Mouse (Mus musculus) lung, postnatal 0 days (tissue): ENCODE measurements around the gene Farp1. TPM values are rescaled to one million over a fixed set of nuclear protein-coding genes. Genes with fewer than 3 reads are reported as not detected.

ENCODE experiments used
- ATAC-seq: fragments of 200-750 bp; cut with Nextera tagmentation; 2 replicates; pipeline ENCODE4 v1.8.0; 2017; ENCODE audit warnings: moderate library complexity
- DNase-seq: peaks from one replicate; pipeline ENCODE4 v3.0.0-alpha.2; 2016; ENCODE audit warnings: low spot score
- H3K27ac ChIP-seq: fragments of 300-500 bp; sonication (generic); 2 replicates; pipeline ENCODE4 v1.5.1; 2014; ENCODE audit warnings: antibody characterized with exemption, mild to moderate bottlenecking, low read length, mixed read lengths
- H3K27me3 ChIP-seq: fragments of 300-500 bp; sonication (generic); replicated peaks from 2 replicates; pipeline ENCODE4 v1.6.1; 2014; ENCODE audit warnings: low read length, mixed read lengths; ENCODE audit not compliant: insufficient read depth
- H3K36me3 ChIP-seq: fragments of 300-500 bp; sonication (generic); 2 replicates; pipeline ENCODE4 v1.6.1; 2014; ENCODE audit warnings: low read length, mixed read lengths; ENCODE audit not compliant: insufficient read depth
- H3K4me1 ChIP-seq: fragments of 300-500 bp; sonication (generic); 2 replicates; pipeline ENCODE4 v1.6.1; 2014; ENCODE audit warnings: antibody characterized with exemption, low read depth, low read length, mixed read lengths; ENCODE audit not compliant: insufficient read depth
- H3K4me2 ChIP-seq: fragments of 300-500 bp; sonication (generic); replicated peaks from 2 replicates; pipeline ENCODE4 v1.6.1; 2014; ENCODE audit warnings: low read depth, mild to moderate bottlenecking, low read length, moderate library complexity, mixed read lengths
- H3K4me3 ChIP-seq: fragments of 300-500 bp; sonication (generic); 2 replicates; pipeline ENCODE4 v1.5.1; 2014; ENCODE audit warnings: low read depth, low read length
- H3K9ac ChIP-seq: fragments of 300-500 bp; sonication (generic); replicated peaks from 2 replicates; pipeline ENCODE4 v1.6.1; 2014; ENCODE audit warnings: low read depth, mild to moderate bottlenecking
- H3K9me3 ChIP-seq: fragments of 300-500 bp; sonication (generic); 2 replicates; pipeline ENCODE4 v1.6.1; 2016; ENCODE audit warnings: low read length, mixed read lengths
- CTCF ChIP-seq: IDR thresholded peaks from 2 replicates; pipeline ENCODE4 v1.5.1; 2016; ENCODE audit warnings: antibody characterized with exemption, mild to moderate bottlenecking
- EP300 ChIP-seq: IDR thresholded peaks from 2 replicates; pipeline ENCODE4 v1.6.1; 2016; ENCODE audit warnings: antibody characterized with exemption, mild to moderate bottlenecking, control low read depth
- WGBS: fragments of 180-500 bp; shearing (Covaris S2); extraction: QIAGEN DNeasy Blood & Tissue Kit; methylation state at CpG from one replicate; pipeline ENCODE4 v1.1.7; 2014; 5-methylcytosine and 5-hydroxymethylcytosine counted together
- polyA plus RNA-seq: library from polyadenylated mRNA; unstranded; fragments of >200 nt; fragmentation: Nextera tagmentation; extraction: Ambion mirVana; gene quantifications from 2 replicates; pipeline ENCODE4 v1.2.1, GENCODE M21; 2015

The Farp1 gene
- polyA plus RNA-seq, 1 experiment from 2014 or later: 17.9 TPM

DNA sequence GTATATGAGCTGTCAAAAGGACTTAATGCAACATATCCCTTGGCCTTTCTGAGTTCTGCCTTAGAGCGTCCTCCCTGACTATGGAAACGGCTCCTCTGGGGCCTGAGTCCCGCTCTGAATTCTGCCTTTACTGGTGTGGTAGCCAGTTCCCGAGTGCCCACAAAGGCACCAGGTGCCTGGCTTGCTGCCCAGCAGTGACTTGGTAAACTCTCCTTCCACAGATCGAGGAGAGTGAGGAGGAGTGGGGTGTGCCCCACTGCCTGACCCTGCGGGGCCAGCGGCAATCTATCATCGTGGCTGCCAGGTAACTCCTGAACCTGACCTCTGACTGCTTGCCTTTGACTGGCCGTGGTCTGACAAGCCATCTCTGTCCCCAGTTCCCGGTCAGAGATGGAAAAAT, 241.0 kb downstream of the Farp1 start:
- H3K9me3 ChIP-seq: no peaks in the 10 kb centered on the region
- WGBS: 60% methylated on average over 10 of the region's 10 CpGs
- no peaks in the 10 kb centered on the region for H3K4me1 ChIP-seq
- peaks cover 49% of the 10 kb centered on the region for H3K36me3 ChIP-seq
- ATAC-seq: no peak
- no peak for DNase-seq
- H3K4me3 ChIP-seq: no peak overlapping the region
- no peak overlapping the region for H3K27ac ChIP-seq
- H3K27me3 ChIP-seq: no peaks in the 10 kb centered on the region
- H3K9ac ChIP-seq: no peak overlapping the region
- H3K4me2 ChIP-seq: no peak overlapping the region
- TF ChIP-seq EP300 (no peak), CTCF (no peak)

DNA sequence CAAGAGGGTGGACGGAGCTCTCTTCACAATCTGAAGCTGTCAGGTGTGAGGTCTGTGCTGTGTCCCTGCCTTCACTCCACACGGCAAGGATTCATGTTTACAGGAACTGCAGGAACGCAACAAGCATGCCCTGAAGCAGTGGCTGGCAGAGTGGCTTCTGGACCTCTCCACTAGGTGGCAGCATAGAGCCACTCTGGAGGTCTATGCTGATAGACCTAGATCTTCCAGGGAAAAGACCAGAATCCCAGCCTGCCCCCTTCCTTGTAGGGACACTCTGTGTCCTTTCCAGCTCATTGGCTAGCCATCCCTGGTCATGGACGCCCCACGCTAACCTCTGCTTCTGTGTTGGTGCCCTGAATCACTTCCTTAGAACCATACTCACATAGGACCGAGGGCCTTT, 244.1 kb downstream of the Farp1 start:
- H3K36me3 ChIP-seq: peaks cover 42% of the 10 kb centered on the region
- peak; percentile 80 for ATAC-seq
- WGBS: 29% methylated on average over 6 of the region's 6 CpGs

DNA sequence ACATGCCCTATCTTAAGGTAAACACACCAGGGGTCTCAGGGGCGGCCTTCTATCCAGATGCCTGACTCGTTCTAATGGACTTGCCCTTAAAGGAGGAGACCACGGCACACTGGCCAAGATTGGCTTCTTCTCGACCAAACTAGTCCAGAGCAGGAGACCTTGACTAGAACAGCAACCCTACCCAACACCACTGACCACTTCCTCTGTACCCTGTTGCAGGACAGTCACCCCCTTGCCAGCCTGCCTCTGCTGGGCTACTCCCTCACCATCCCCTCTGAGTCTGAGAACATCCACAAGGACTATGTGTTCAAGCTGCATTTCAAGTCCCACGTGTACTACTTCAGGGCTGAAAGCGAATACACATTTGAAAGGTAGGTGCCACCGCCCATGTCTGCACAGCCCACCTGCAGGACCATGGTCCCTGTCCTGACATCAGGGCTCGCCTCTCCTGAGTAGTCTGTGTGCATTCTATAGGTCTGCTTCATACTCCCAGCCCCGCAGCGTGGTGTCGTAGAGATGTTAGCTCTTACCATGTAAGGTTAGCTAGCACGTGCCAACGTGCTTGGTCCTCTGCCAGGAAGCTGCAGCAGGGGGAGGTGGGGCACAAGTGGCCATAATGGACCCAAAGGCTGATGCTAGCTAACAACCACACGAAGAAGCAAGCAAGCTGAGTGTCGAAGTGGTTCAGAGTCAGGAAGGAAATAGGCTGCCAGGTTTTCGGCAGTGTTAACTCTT, 245.8 kb downstream of the Farp1 start:
- Histone ChIP-seq H3K4me1 (no peaks in the 10 kb centered on the region), H3K36me3 (peaks cover 39% of the 10 kb centered on the region), H3K4me3 (no peak overlapping the region), H3K9me3 (no peaks in the 10 kb centered on the region), H3K27ac (no peak overlapping the region), H3K9ac (no peak overlapping the region), H3K27me3 (no peaks in the 10 kb centered on the region), H3K4me2 (no peak overlapping the region)
- DNase-seq (no peak), ATAC-seq (no peak)
- 58% methylated on average over 16 of the region's 16 CpGs for WGBS
- TF ChIP-seq CTCF (no peak), EP300 (no peak)

More for the DNA sequence above, 244.1 kb downstream of the Farp1 start:
- no peak overlapping the region for H3K27ac ChIP-seq
- TF ChIP-seq EP300: no peak
- peak; percentile 98 for TF ChIP-seq CTCF
- H3K4me3 ChIP-seq: no peak overlapping the region
- H3K9ac ChIP-seq: no peak overlapping the region
- no peak overlapping the region for H3K4me2 ChIP-seq
- H3K27me3 ChIP-seq: no peaks in the 10 kb centered on the region
- H3K9me3 ChIP-seq: no peaks in the 10 kb centered on the region
- no peaks in the 10 kb centered on the region for H3K4me1 ChIP-seq
- peak; percentile 84 for DNase-seq

DNA sequence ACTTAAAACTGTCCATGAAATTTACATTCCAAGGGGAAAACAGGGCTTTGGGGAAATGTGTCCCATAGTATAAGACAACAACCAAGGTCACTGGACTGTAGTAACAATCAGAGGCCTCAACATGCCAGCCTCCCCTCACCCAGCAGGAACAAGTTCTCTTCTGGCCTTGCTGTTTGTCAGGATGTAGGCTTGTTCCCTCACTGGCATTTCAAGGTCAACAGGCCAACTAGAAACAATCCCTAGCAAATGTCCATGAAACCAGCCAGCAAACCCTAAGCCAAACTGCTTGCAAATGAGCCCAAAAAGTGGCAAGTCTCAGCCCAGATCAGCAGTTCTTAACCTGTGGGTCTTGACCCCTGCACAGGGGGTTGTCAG, 246.3 kb downstream of the Farp1 start:
- DNase-seq: no peak
- Histone ChIP-seq H3K9me3 (no peaks in the 10 kb centered on the region), H3K36me3 (peaks cover 33% of the 10 kb centered on the region), H3K9ac (no peak overlapping the region), H3K4me2 (no peak overlapping the region), H3K4me3 (no peak overlapping the region), H3K27ac (no peak overlapping the region), H3K4me1 (no peaks in the 10 kb centered on the region), H3K27me3 (no peaks in the 10 kb centered on the region)
- ATAC-seq: no peak
- TF ChIP-seq EP300 (no peak), CTCF (no peak)

DNA sequence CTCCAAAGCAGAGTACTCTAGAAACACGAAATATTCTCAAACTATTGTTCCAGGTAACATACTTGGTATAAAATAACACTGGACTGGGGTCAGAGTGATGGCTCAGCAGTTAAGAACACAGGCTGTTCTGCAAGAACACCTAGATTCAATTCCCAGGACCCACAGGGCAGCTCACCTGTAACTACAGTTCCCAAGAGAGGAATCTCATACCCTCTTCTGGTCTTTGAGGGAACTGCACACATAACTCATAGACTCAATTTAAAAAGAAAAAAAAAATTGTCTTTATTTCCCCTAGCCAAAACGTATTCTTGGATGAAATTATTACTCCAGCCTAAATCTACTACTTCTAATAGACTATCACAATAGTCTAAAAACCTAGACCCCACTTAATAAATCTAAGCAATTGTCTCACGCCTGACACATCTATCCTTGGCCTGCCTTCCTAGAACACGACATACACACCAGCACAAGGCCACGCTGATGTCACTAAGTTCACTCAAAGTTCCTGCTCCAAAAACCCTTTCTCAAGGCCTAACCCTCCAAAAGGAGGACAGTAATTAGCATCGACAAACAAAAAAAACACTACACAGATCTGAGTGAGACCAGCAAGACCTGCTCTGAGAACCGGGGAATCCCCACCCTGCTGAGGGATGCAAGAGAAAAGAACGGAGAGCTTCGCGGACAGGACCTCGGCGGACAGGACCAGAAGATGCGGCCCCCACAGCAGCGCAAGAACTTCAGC, 250.6 kb downstream of the Farp1 start:
- no peak for TF ChIP-seq EP300
- peak; percentile 57 for TF ChIP-seq CTCF
- Histone ChIP-seq H3K4me2 (no peak overlapping the region), H3K27ac (no peak overlapping the region), H3K4me3 (no peak overlapping the region), H3K36me3 (peaks cover 12% of the 10 kb centered on the region), H3K9ac (no peak overlapping the region), H3K27me3 (no peaks in the 10 kb centered on the region), H3K4me1 (no peaks in the 10 kb centered on the region), H3K9me3 (no peaks in the 10 kb centered on the region)
- DNase-seq (peak; percentile 36), ATAC-seq (no peak)
- 90% methylated on average over 14 of the region's 14 CpGs for WGBS

DNA sequence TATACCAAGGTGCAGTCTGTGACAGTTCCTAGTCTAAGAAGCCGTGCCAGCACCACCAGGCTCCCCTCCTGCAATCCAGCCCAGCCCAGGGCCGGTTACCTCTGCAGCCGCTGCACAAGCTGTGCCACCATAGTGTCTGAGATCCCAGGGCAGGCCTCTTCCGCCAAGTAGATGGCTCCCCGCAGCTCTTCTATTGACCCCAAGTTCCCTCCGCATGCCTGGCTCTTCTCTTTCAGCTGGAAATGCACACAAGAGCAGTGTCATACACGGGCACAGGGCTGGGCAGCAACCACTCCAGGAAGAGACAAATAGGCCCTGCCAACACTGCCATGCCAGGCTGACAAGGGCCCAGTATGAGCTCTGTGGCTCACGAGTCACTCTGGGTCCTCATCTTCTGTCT, 256.9 kb downstream of the Farp1 start:
- 97% methylated on average over 8 of the region's 8 CpGs for WGBS
- H3K4me2 ChIP-seq: no peak overlapping the region
- H3K36me3 ChIP-seq: peaks cover 22% of the 10 kb centered on the region
- no peak for TF ChIP-seq CTCF
- TF ChIP-seq EP300: no peak
- no peaks in the 10 kb centered on the region for H3K27me3 ChIP-seq
- no peak overlapping the region for H3K27ac ChIP-seq
- H3K4me3 ChIP-seq: no peak overlapping the region
- H3K9ac ChIP-seq: no peak overlapping the region
- DNase-seq: no peak
- H3K4me1 ChIP-seq: no peaks in the 10 kb centered on the region
- no peaks in the 10 kb centered on the region for H3K9me3 ChIP-seq
- ATAC-seq: no peak
